20 mouse cellular contexts compared by ENCODE assay signal in the genomic region with DNA sequence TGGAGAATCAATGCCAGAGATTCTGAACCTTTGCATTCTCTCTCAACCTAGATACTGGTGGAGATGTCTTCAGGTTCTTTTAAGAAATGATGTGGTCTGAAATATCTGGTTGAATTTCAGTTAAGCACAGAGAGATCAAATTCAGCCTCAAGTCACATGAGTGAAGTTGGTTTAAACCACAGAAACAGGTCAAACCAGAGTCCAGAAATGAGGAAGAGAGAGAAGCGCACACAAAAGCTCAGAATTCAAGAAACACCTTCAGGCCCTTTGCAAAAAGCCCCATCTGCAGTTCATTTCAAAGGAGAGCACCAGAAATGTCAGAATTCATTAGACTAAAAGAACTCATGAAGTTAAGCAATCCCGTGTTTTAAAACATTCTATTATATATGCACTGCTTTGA. TPM values are rescaled to one million over a fixed set of nuclear protein-coding genes. Genes with fewer than 3 reads are reported as not detected.
"Had no signal": no experiment of that assay in that cellular context is flagged by ENCODE, and none has a peak within 500 bp of the region (broad histone marks: within the 10 kb centered on the region; RNA-seq: fewer than 3 reads in every experiment).

No protein-coding gene starts in this region.

- H3K4me3 ChIP-seq: megakaryocyte, embryonic 14.5 days; midbrain, embryonic 10.5 days; midbrain, embryonic 13.5 days; myocyte; neural tube, embryonic 13.5 days; stomach, embryonic 15.5 days had no signal

- H3K4me1 ChIP-seq: megakaryocyte, embryonic 14.5 days; midbrain, embryonic 13.5 days; neural tube, embryonic 13.5 days; stomach, embryonic 15.5 days had no signal

- H3K36me3 ChIP-seq: midbrain, embryonic 13.5 days; neural tube, embryonic 13.5 days; stomach, embryonic 15.5 days had no signal

- H3K9ac ChIP-seq: liver, embryonic 14.5 days; liver, postnatal 0 days; lung, embryonic 14.5 days; midbrain, embryonic 13.5 days; neural tube, embryonic 13.5 days; stomach, embryonic 15.5 days had no signal

- DNase-seq: kidney, adult 18-20 months; kidney, adult 9 months; kidney, postnatal 14 days; kidney, postnatal 4 days; liver, postnatal 0 days; lung, embryonic 14.5 days; right cerebral cortex, adult 18-20 months; right cerebral cortex, postnatal 14 days; right cerebral cortex, postnatal 4 days; thymus, postnatal 25 days had no signal

- H3K4me2 ChIP-seq: lung, embryonic 14.5 days; midbrain, embryonic 13.5 days; neural tube, embryonic 13.5 days; stomach, embryonic 15.5 days had no signal

- ATAC-seq: liver, postnatal 0 days; lung, postnatal 0 days; midbrain, embryonic 13.5 days; midbrain, embryonic 16.5 days had no signal

- H3K27me3 ChIP-seq: megakaryocyte, embryonic 14.5 days; midbrain, embryonic 13.5 days; neural tube, embryonic 13.5 days; stomach, embryonic 15.5 days had no signal

- H3K27ac ChIP-seq: liver, embryonic 14.5 days; macrophage; midbrain, embryonic 10.5 days; midbrain, embryonic 13.5 days; neural tube, embryonic 13.5 days; stomach, embryonic 15.5 days had no signal

- H3K9me3 ChIP-seq: stomach, embryonic 15.5 days had no signal

RNA-seq across cellular contexts. Expression of gene Ap1s3, which starts 52.3 kb away (rescaled TPM):
- polyA plus RNA-seq: neural tube, embryonic 13.5 days had no signal
